Mouse (Mus musculus) heart, adult 8-10 months (tissue): ENCODE data around the gene Alox5ap. TPM values are rescaled to one million over a fixed set of nuclear protein-coding genes. Genes with fewer than 3 reads are reported as not detected.

Experiments
- microRNA-seq: library from miRNA; unstranded; fragments of <30 nt; microRNA quantifications from one replicate; pipeline ENCODE4 v1.2.0, GENCODE M21; 2022
- total RNA-seq, 4 experiments: library from RNA; stranded (reverse); gene quantifications; 2 replicates each; pipeline ENCODE4 v1.2.4; 2022

Gene Alox5ap
- total RNA-seq, 4 experiments from 2014 or later = 7.2 to 27.9 (median 12.8) TPM

Small RNA genes lying within 50 kb of the gene (microRNA-seq; reads per million reads assigned to microRNA genes)
- gene Gm24105 = not detected

Other genes with a start within 250 kb of the Alox5ap start
- gene Uspl1, start 80.4 kb upstream of the Alox5ap start, total RNA-seq = 10 to 100 TPM; 18.6 to 24.4 (median 21.0) TPM
- 10 to 100 TPM; 77.8 to 97.3 (median 89.0) TPM for gene Hmgb1, start 80.3 kb upstream of the Alox5ap start, total RNA-seq
- 10 to 100 TPM in 3 of 4 experiments, 1 to 10 TPM in 1; 9.4 to 13.9 (median 11.5) TPM for gene Medag, start 147.0 kb downstream of the Alox5ap start, total RNA-seq
- not detected for gene Tex26, start 174.9 kb downstream of the Alox5ap start, total RNA-seq